Mouse (Mus musculus): ENCODE results near the gene Xpc. TPM values are rescaled to one million over a fixed set of nuclear protein-coding genes. Genes with fewer than 3 reads are reported as not detected.

Gene Xpc
- 17.6 and 22.0 TPM in 2 replicates for total RNA-seq (2012; rRNA removed)

DNA sequence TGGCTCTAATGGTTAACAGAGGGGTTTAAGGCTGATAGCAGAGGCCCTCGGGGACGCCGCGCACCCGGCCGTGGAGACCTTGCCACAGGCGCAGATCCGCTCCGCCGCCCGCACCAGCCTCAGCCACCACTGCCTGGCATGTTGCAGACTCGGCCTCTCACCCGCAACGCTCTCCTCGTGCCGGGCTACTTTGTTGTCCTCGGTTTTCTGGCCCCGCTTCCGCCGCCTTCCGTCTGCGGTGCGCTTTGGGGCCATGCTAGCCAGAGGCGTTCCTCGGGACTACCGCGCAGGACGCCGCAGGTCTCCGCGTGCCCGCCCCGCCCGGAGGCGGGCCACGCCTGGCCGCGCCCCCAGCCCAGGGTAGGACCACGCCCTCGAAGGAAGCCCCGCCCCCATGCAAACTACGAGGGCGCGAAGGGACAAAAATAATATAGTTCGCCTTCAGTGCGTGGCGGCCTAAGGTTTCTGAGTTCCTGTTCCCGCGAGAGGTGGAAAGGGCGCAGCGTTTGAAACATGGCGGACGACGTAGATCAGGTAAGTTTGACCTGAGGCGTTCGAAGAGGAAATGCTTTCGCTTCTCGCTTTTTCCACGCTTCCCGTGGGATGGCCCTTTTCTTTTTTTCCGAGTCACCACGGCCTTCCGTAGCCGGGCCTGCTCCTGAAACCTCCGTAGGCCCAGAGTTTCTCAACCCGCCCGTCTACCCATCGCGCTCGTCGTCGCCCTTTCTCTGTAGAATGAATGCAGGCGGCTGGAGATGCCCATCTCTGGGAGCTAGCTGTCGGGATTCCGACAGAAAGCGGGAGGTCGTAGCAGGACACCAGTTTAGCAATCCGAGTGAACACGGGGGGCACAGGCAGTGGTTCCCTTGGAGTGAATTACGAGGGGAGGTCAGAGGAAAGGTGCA is at the start of gene Xpc, which contains the start of gene Lsm3:
TSS of gene Xpc (minus strand) at position 344 of the 905 bp plus-strand sequence.
TSS of gene Lsm3 (plus strand) at position 384 of the 905 bp plus-strand sequence.
- DNase-seq (ENCODE audit: low read depth, low spot score): peak; percentile 95
- TF ChIP-seq HCFC1 (IDR thresholded peaks at IDR 0.05; ENCODE audit: borderline replicate concordance, insufficient read depth, low read length) (peak; percentile 76), CHD2 (IDR thresholded peaks at IDR 0.05; ENCODE audit: low read depth, low read length) (peak; percentile 99), MAFK (IDR thresholded peaks at IDR 0.05; ENCODE audit: insufficient read depth, low read depth, low read length) (no peak), ZC3H11A (IDR thresholded peaks at IDR 0.05; ENCODE audit: borderline replicate concordance, low read depth, low read length) (no peak)
- Histone ChIP-seq H3K36me3 (ENCODE audit: control insufficient read depth, insufficient read depth, low read length, poor library complexity, severe bottlenecking) (peaks cover 16% of the 10 kb centered on the region), H3K9me3 (ENCODE audit: control insufficient read depth, insufficient read depth, low read depth, low read length) (no peaks in the 10 kb centered on the region), H3K9ac (ENCODE audit: insufficient read depth, low read depth, low read length, poor library complexity, severe bottlenecking) (peak within 1 kb of the TSS; percentile 99), H3K4me1 (ENCODE audit: control insufficient read depth in 2 of 2, insufficient read depth in 2 of 2, low read length in 2 of 2, poor library complexity in 1 of 2) (peaks cover 2 to 3% of the 10 kb centered on the region in 2 experiments; a peak in 3 of 4 replicates), H3K4me3 (ENCODE audit: insufficient read depth in 1 of 2, low read depth in 1 of 2, low read length in 2 of 2, poor library complexity in 1 of 2, severe bottlenecking in 1 of 2) (peak within 1 kb of the TSS; percentile 90 to 94), H3K27ac (ENCODE audit: insufficient read depth, low read depth, low read length, poor library complexity, severe bottlenecking) (peak within 1 kb of the TSS; percentile 63; the same call in 1 of the 2 replicates)
- in situ Hi-C loops (cut with MboI; ENCODE audit: low sequenced_read_pairs in 2 of 2, unreplicated experiment in 2 of 2): no loop called here

DNA sequence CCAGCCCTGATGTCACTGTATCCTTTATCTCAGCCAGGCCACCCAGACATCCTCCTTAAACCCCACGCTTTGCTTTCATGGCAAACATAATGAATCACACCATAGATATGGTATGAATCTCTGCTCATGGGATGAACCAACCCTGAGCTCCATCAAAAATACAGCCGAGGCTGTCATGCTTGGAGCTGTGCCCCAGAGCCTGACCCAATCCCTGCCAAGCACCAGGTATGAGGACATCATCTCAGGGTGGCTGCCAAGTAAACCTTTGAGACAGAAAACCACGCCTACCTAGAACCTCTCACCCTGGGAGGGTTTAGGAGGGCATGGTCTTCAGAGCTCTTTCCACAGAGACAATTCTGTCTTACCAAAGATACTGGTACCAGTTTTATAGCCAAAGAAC is 47.3 kb upstream of the Xpc start:
- TF ChIP-seq ZC3H11A (IDR thresholded peaks at IDR 0.05; ENCODE audit: borderline replicate concordance, low read depth, low read length) (no peak), ZNF384 (IDR thresholded peaks at IDR 0.05; ENCODE audit: low read depth, low read length) (no peak)
- Histone ChIP-seq H3K9ac (ENCODE audit: insufficient read depth, low read depth, low read length, poor library complexity, severe bottlenecking) (no peak overlapping the region), H3K4me3 (ENCODE audit: insufficient read depth in 1 of 2, low read depth in 1 of 2, low read length in 2 of 2, poor library complexity in 1 of 2, severe bottlenecking in 1 of 2) (no peak overlapping the region), H3K9me3 (ENCODE audit: control insufficient read depth, insufficient read depth, low read depth, low read length) (no peaks in the 10 kb centered on the region), H3K36me3 (ENCODE audit: control insufficient read depth, insufficient read depth, low read length, poor library complexity, severe bottlenecking) (no peaks in the 10 kb centered on the region), H3K27ac (ENCODE audit: insufficient read depth, low read depth, low read length, poor library complexity, severe bottlenecking) (no peak overlapping the region), H3K4me1 (ENCODE audit: control insufficient read depth in 2 of 2, insufficient read depth in 2 of 2, low read length in 2 of 2, poor library complexity in 1 of 2) (no peaks in the 10 kb centered on the region)
- in situ Hi-C loops (cut with MboI; ENCODE audit: low sequenced_read_pairs in 2 of 2, unreplicated experiment in 2 of 2): no loop called here
- no peak for DNase-seq (ENCODE audit: low read depth, low spot score)

DNA sequence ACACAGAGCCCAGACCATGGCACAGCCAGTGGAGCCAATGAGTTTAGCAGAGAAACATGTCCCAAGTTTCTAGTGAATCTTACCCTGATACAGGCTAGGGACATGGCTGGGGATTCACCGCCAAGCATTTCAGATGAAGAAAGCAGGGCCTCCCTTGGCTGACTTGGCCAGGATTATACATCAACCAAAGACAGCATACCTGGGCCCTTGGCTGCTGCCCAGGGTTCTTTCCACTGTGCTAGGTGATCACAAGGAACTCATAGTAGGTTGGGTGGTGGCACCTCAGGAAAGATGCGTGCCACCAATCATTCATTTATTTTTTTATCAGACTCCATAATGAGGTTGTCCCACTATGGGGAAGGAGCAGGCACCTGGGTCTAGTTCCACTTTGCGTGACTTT is 44.5 kb upstream of the Xpc start:
- H3K9ac ChIP-seq (ENCODE audit: insufficient read depth, low read depth, low read length, poor library complexity, severe bottlenecking): no peak overlapping the region
- H3K9me3 ChIP-seq (ENCODE audit: control insufficient read depth, insufficient read depth, low read depth, low read length): no peaks in the 10 kb centered on the region
- no peak overlapping the region for H3K27ac ChIP-seq (ENCODE audit: insufficient read depth, low read depth, low read length, poor library complexity, severe bottlenecking)
- DNase-seq (ENCODE audit: low read depth, low spot score): no peak
- no peaks in the 10 kb centered on the region for H3K4me1 ChIP-seq (ENCODE audit: control insufficient read depth in 2 of 2, insufficient read depth in 2 of 2, low read length in 2 of 2, poor library complexity in 1 of 2)
- no peak overlapping the region for H3K4me3 ChIP-seq (ENCODE audit: insufficient read depth in 1 of 2, low read depth in 1 of 2, low read length in 2 of 2, poor library complexity in 1 of 2, severe bottlenecking in 1 of 2)
- TF ChIP-seq CHD2 (IDR thresholded peaks at IDR 0.05; ENCODE audit: low read depth, low read length) (no peak), ZC3H11A (IDR thresholded peaks at IDR 0.05; ENCODE audit: borderline replicate concordance, low read depth, low read length) (no peak), ZNF384 (IDR thresholded peaks at IDR 0.05; ENCODE audit: low read depth, low read length) (no peak), HCFC1 (IDR thresholded peaks at IDR 0.05; ENCODE audit: borderline replicate concordance, insufficient read depth, low read length) (no peak), MAFK (IDR thresholded peaks at IDR 0.05; ENCODE audit: insufficient read depth, low read depth, low read length) (no peak)
- in situ Hi-C loops (cut with MboI; ENCODE audit: low sequenced_read_pairs in 2 of 2, unreplicated experiment in 2 of 2): no loop called here
- H3K36me3 ChIP-seq (ENCODE audit: control insufficient read depth, insufficient read depth, low read length, poor library complexity, severe bottlenecking): no peaks in the 10 kb centered on the region

GRCm38 (mm10) chr6:91559371-91559770 is 43.7 kb upstream of the Xpc start:
- H3K9ac ChIP-seq (ENCODE audit: insufficient read depth, low read depth, low read length, poor library complexity, severe bottlenecking): no peak overlapping the region
- no peaks in the 10 kb centered on the region for H3K4me1 ChIP-seq (ENCODE audit: control insufficient read depth in 2 of 2, insufficient read depth in 2 of 2, low read length in 2 of 2, poor library complexity in 1 of 2)
- H3K9me3 ChIP-seq (ENCODE audit: control insufficient read depth, insufficient read depth, low read depth, low read length): no peaks in the 10 kb centered on the region
- H3K4me3 ChIP-seq (ENCODE audit: insufficient read depth in 1 of 2, low read depth in 1 of 2, low read length in 2 of 2, poor library complexity in 1 of 2, severe bottlenecking in 1 of 2): no peak overlapping the region
- no peak for DNase-seq (ENCODE audit: low read depth, low spot score)
- TF ChIP-seq MAFK (IDR thresholded peaks at IDR 0.05; ENCODE audit: insufficient read depth, low read depth, low read length) (no peak), CHD2 (IDR thresholded peaks at IDR 0.05; ENCODE audit: low read depth, low read length) (no peak)
- H3K27ac ChIP-seq (ENCODE audit: insufficient read depth, low read depth, low read length, poor library complexity, severe bottlenecking): no peak overlapping the region
- no peaks in the 10 kb centered on the region for H3K36me3 ChIP-seq (ENCODE audit: control insufficient read depth, insufficient read depth, low read length, poor library complexity, severe bottlenecking)
- in situ Hi-C loops (cut with MboI; ENCODE audit: low sequenced_read_pairs in 2 of 2, unreplicated experiment in 2 of 2): no loop called here
